Mouse (Mus musculus): ENCODE results near the gene Etv5.

DNA sequence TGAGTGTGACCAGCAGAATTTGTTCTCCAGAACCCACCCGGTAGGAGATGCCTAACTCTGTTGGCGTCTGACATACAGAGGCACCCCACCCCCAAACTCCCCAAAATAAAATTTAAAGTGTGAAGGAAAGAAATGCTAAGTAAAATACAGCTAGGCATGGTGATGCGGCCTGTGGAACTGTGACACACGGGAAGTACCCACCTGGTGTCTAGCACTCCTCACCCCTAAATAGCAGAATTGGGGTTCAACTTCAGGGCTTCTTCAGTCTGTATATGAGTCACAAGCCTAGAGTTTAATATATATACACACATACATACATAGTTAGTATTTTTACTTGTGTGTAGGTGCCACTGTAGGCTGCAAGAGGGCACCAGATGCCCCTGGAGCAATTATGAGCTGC is 32.8 kb downstream of the Etv5 start:
- TF ChIP-seq POLR2A (IDR thresholded peaks at IDR 0.05; ENCODE audit: insufficient read depth, low read depth, low read length) (no peak), CTCF (IDR thresholded peaks at IDR 0.05; ENCODE audit: insufficient read depth, low read depth, low read length) (no peak)
